Comparison of ENCODE assay signal across 18 mouse cellular contexts in genomic region chr17:3344872-3345271, GRCm38 (mm10). TPM values are rescaled to one million over a fixed set of nuclear protein-coding genes. Genes with fewer than 3 reads are reported as not detected.
A peak's percentile ranks its signal among the peaks of the same experiment; 100 is the strongest.
DNase-seq lines count a peak whose midpoint lies in the region; ATAC-seq and TF ChIP-seq lines count a peak whose summit lies in the region.
"Had no signal": no experiment of that assay in that cellular context is flagged by ENCODE, and none has a peak within 500 bp of the region (broad histone marks: within the 10 kb centered on the region; RNA-seq: fewer than 3 reads in every experiment).

No protein-coding gene starts in this region.

- H3K4me2 ChIP-seq in hindbrain, embryonic 12.5 days (replicated peaks): no peak overlapping the region
- H3K4me2 ChIP-seq in embryonic facial prominence, embryonic 12.5 days (replicated peaks): no peak overlapping the region
- no peak overlapping the region for H3K4me2 ChIP-seq in hindbrain, embryonic 14.5 days (replicated peaks)
- no peak overlapping the region for H3K4me2 ChIP-seq in midbrain, embryonic 15.5 days
- H3K4me2 ChIP-seq in lung, postnatal 0 days (replicated peaks; ENCODE audit: low read depth, low read length): no peak overlapping the region
- H3K4me2 ChIP-seq: heart, embryonic 12.5 days; intestine, embryonic 15.5 days; kidney, embryonic 15.5 days; liver, embryonic 15.5 days had no signal

- WGBS in hindbrain, embryonic 12.5 days: 66% methylated on average over 7 of the region's 7 CpGs
- 76% methylated on average over 7 of the region's 7 CpGs for WGBS in hindbrain, embryonic 10.5 days
- 61% methylated on average over 7 of the region's 7 CpGs for WGBS in embryonic facial prominence, embryonic 12.5 days
- 54% methylated on average over 7 of the region's 7 CpGs for WGBS in hindbrain, embryonic 14.5 days
- 55% methylated on average over 7 of the region's 7 CpGs for WGBS in midbrain, embryonic 15.5 days
- WGBS in lung, postnatal 0 days: 82% methylated on average over 7 of the region's 7 CpGs

- no peak for ATAC-seq in hindbrain, embryonic 12.5 days (ENCODE audit: low FRiP score)
- ATAC-seq in embryonic facial prominence, embryonic 12.5 days (ENCODE audit: insufficient number of reproducible peaks, insufficient read depth, low FRiP score, low TSS enrichment): no peak
- ATAC-seq in hindbrain, embryonic 14.5 days (ENCODE audit: low FRiP score): no peak
- ATAC-seq in midbrain, embryonic 15.5 days (replicated peaks): 0 out of 2 replicates have a peak, but pooled peaks have one; percentile 24
- no peak for ATAC-seq in lung, postnatal 0 days
- ATAC-seq: intestine, embryonic 15.5 days had no signal

- H3K4me3 ChIP-seq in hindbrain, embryonic 12.5 days: no peak overlapping the region
- H3K4me3 ChIP-seq in hindbrain, embryonic 10.5 days: no peak overlapping the region
- no peak overlapping the region for H3K4me3 ChIP-seq in embryonic facial prominence, embryonic 12.5 days
- no peak overlapping the region for H3K4me3 ChIP-seq in hindbrain, embryonic 14.5 days (replicated peaks; ENCODE audit: low read length)
- H3K4me3 ChIP-seq in midbrain, embryonic 15.5 days: no peak overlapping the region
- H3K4me3 ChIP-seq in lung, postnatal 0 days (ENCODE audit: low read depth, low read length): no peak overlapping the region
- H3K4me3 ChIP-seq: heart, embryonic 12.5 days; intestine, embryonic 15.5 days; kidney, embryonic 15.5 days; liver, embryonic 15.5 days had no signal

- no peak for DNase-seq in hindbrain, embryonic 10.5 days (ENCODE audit: low spot score)
- no peak for DNase-seq in hindbrain, embryonic 14.5 days (ENCODE audit: low spot score)
- DNase-seq in lung, postnatal 0 days (ENCODE audit: low spot score): no peak
- no peak for DNase-seq in cerebellum, adult 9-10 months
- no peak for DNase-seq in cerebellum, postnatal 10 days
- DNase-seq: adrenal gland, postnatal 10 days; B cell, adult 2 months; cerebellum, adult 11-12 months; lung, postnatal 14 days; thymus, postnatal 14 days had no signal

- TF ChIP-seq EP300 in lung, postnatal 0 days (IDR thresholded peaks at IDR 0.05): no peak

- peaks cover 8% of the 10 kb centered on the region; the same call in 1 of the 2 replicates for H3K4me1 ChIP-seq in hindbrain, embryonic 12.5 days
- no peaks in the 10 kb centered on the region for H3K4me1 ChIP-seq in hindbrain, embryonic 10.5 days (replicated peaks)
- H3K4me1 ChIP-seq in embryonic facial prominence, embryonic 12.5 days: peaks cover 23% of the 10 kb centered on the region
- peaks cover 12% of the 10 kb centered on the region for H3K4me1 ChIP-seq in hindbrain, embryonic 14.5 days (replicated peaks; ENCODE audit: control insufficient read depth, insufficient read depth, low read length)
- H3K4me1 ChIP-seq in midbrain, embryonic 15.5 days: peaks cover 12% of the 10 kb centered on the region
- H3K4me1 ChIP-seq in lung, postnatal 0 days (ENCODE audit: insufficient read depth, low read depth, low read length): no peaks in the 10 kb centered on the region
- H3K4me1 ChIP-seq: heart, embryonic 12.5 days; intestine, embryonic 15.5 days; liver, embryonic 15.5 days had no signal

- no peaks in the 10 kb centered on the region for H3K36me3 ChIP-seq in hindbrain, embryonic 12.5 days
- H3K36me3 ChIP-seq in hindbrain, embryonic 10.5 days: no peaks in the 10 kb centered on the region
- H3K36me3 ChIP-seq in embryonic facial prominence, embryonic 12.5 days: no peaks in the 10 kb centered on the region
- H3K36me3 ChIP-seq in hindbrain, embryonic 14.5 days (replicated peaks; ENCODE audit: control insufficient read depth, insufficient read depth): no peaks in the 10 kb centered on the region
- no peaks in the 10 kb centered on the region for H3K36me3 ChIP-seq in midbrain, embryonic 15.5 days (replicated peaks)
- no peaks in the 10 kb centered on the region for H3K36me3 ChIP-seq in lung, postnatal 0 days (ENCODE audit: insufficient read depth, low read length)
- H3K36me3 ChIP-seq: heart, embryonic 12.5 days; intestine, embryonic 15.5 days; kidney, embryonic 15.5 days; liver, embryonic 15.5 days had no signal

- peak overlapping the region; percentile 30; the same call in 1 of the 2 replicates for H3K27ac ChIP-seq in hindbrain, embryonic 12.5 days
- no peak overlapping the region for H3K27ac ChIP-seq in hindbrain, embryonic 10.5 days
- H3K27ac ChIP-seq in embryonic facial prominence, embryonic 12.5 days: peak overlapping the region; percentile 52
- peak overlapping the region; percentile 63; the same call in 1 of the 2 replicates for H3K27ac ChIP-seq in hindbrain, embryonic 14.5 days
- peak overlapping the region; percentile 50; the same call in 1 of the 2 replicates for H3K27ac ChIP-seq in midbrain, embryonic 15.5 days
- no peak overlapping the region for H3K27ac ChIP-seq in lung, postnatal 0 days (ENCODE audit: low read length)
- H3K27ac ChIP-seq: intestine, embryonic 15.5 days; kidney, embryonic 15.5 days; liver, embryonic 15.5 days; stomach, postnatal 0 days had no signal

- H3K9ac ChIP-seq in hindbrain, embryonic 12.5 days: no peak overlapping the region
- no peak overlapping the region for H3K9ac ChIP-seq in embryonic facial prominence, embryonic 12.5 days
- H3K9ac ChIP-seq in hindbrain, embryonic 14.5 days: peak overlapping the region; percentile 31; the same call in 1 of the 2 replicates
- no peak overlapping the region for H3K9ac ChIP-seq in midbrain, embryonic 15.5 days
- no peak overlapping the region for H3K9ac ChIP-seq in lung, postnatal 0 days (replicated peaks; ENCODE audit: low read depth)
- H3K9ac ChIP-seq: heart, embryonic 12.5 days; intestine, embryonic 15.5 days; kidney, embryonic 15.5 days; liver, embryonic 15.5 days had no signal

- H3K9me3 ChIP-seq in hindbrain, embryonic 12.5 days (replicated peaks): no peaks in the 10 kb centered on the region
- no peaks in the 10 kb centered on the region for H3K9me3 ChIP-seq in hindbrain, embryonic 10.5 days
- H3K9me3 ChIP-seq in embryonic facial prominence, embryonic 12.5 days: no peaks in the 10 kb centered on the region
- no peaks in the 10 kb centered on the region for H3K9me3 ChIP-seq in hindbrain, embryonic 14.5 days (ENCODE audit: control insufficient read depth, low read length)
- H3K9me3 ChIP-seq in midbrain, embryonic 15.5 days: no peaks in the 10 kb centered on the region
- H3K9me3 ChIP-seq in lung, postnatal 0 days (ENCODE audit: low read length): no peaks in the 10 kb centered on the region
- H3K9me3 ChIP-seq: heart, embryonic 12.5 days; intestine, embryonic 15.5 days; kidney, embryonic 15.5 days; liver, embryonic 15.5 days had no signal

- H3K27me3 ChIP-seq in hindbrain, embryonic 12.5 days: no peaks in the 10 kb centered on the region
- H3K27me3 ChIP-seq in hindbrain, embryonic 10.5 days (ENCODE audit: insufficient read depth, poor library complexity, severe bottlenecking): no peaks in the 10 kb centered on the region
- H3K27me3 ChIP-seq in embryonic facial prominence, embryonic 12.5 days: no peaks in the 10 kb centered on the region
- H3K27me3 ChIP-seq in hindbrain, embryonic 14.5 days (ENCODE audit: control insufficient read depth, insufficient read depth, low read length): no peaks in the 10 kb centered on the region
- no peaks in the 10 kb centered on the region for H3K27me3 ChIP-seq in midbrain, embryonic 15.5 days (replicated peaks)
- H3K27me3 ChIP-seq in lung, postnatal 0 days (replicated peaks; ENCODE audit: insufficient read depth, low read length): no peaks in the 10 kb centered on the region
- H3K27me3 ChIP-seq: heart, embryonic 12.5 days; intestine, embryonic 15.5 days; kidney, embryonic 15.5 days; liver, embryonic 15.5 days had no signal

- no peak for TF ChIP-seq CTCF in lung, postnatal 0 days (IDR thresholded peaks at IDR 0.05)

RNA-seq across cellular contexts. Expression of gene Tiam2, which starts 18.5 kb away (rescaled TPM):
- 10.6 and 12.0 TPM in 2 replicates for polyA plus RNA-seq in hindbrain, embryonic 12.5 days (2016; fragmentation: Nextera tagmentation; extraction: Ambion mirVana)
- 4.4 and 4.9 TPM in 2 replicates for polyA plus RNA-seq in hindbrain, embryonic 10.5 days (2016; fragmentation: Nextera tagmentation; extraction: Ambion mirVana)
- 19.5 and 23.2 TPM in 2 replicates for polyA plus RNA-seq in embryonic facial prominence, embryonic 12.5 days (2016; fragmentation: Nextera tagmentation; extraction: Ambion mirVana)
- polyA plus RNA-seq in hindbrain, embryonic 14.5 days (2014; fragmentation: Nextera tagmentation; extraction: Ambion mirVana): 5.2 and 6.3 TPM in 2 replicates
- polyA plus RNA-seq in midbrain, embryonic 15.5 days (2015; fragmentation: Nextera tagmentation; extraction: Ambion mirVana): 4.1 and 5.2 TPM in 2 replicates
- polyA plus RNA-seq in lung, postnatal 0 days (2015; fragmentation: Nextera tagmentation; extraction: Ambion mirVana): 2.4 and 4.2 TPM in 2 replicates

Comparison
In these comparisons a context has a peak if more than half of its experiments do, and no peak if none do; other contexts are left out.
1. H3K27ac ChIP-seq: peak in hindbrain, embryonic 12.5 days (single experiment), embryonic facial prominence, embryonic 12.5 days (single experiment), hindbrain, embryonic 14.5 days (single experiment) and midbrain, embryonic 15.5 days (single experiment); none in hindbrain, embryonic 10.5 days (single experiment) and lung, postnatal 0 days (single experiment).